Comparison of ENCODE assay signal across 8 mouse cellular contexts in the genomic region with DNA sequence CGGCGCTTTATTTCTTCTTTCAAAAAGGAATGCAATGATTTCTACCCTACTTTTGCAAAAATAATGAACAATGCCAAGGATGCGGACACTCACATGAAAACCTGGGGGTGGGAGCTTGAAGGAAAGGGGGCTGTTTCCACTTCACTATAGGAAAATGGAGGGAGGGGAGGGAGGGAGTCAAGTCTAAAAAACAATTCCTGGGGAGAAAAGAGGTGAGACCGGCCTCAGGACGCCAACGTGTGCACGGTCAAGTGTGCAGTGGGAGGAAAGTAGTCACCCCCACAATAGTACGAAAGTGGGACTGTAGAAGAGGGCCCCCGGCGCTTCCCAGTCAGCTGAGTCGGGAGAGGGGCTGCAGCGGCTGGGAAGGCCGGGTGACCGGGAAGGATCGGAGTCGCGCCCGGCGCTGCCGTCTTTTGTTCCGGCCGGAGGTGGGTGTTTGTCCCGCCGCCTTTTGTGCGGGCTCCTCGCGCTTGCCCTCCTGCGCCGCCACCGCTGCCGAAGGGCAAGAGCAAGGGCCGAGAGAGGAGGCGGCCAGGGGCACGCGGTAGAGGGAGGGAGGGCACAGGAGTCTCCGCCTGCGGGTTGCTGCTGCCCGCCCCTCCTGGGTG. TPM values are rescaled to one million over a fixed set of nuclear protein-coding genes. Genes with fewer than 3 reads are reported as not detected.
A peak's percentile ranks its signal among the peaks of the same experiment; 100 is the strongest.
DNase-seq lines count a peak whose midpoint lies in the region; ATAC-seq and TF ChIP-seq lines count a peak whose summit lies in the region.

No protein-coding gene starts in this region.

- TF ChIP-seq EP300 in liver, embryonic 14.5 days (IDR thresholded peaks at IDR 0.05; ENCODE audit: low read depth) = no peak

- no peak for ATAC-seq in cerebellum, adult (ENCODE audit: insufficient number of reproducible peaks, low FRiP score, low TSS enrichment)
- ATAC-seq in embryonic facial prominence, embryonic 15.5 days (ENCODE audit: insufficient number of reproducible peaks, low FRiP score, low TSS enrichment, low read depth) = no peak
- no peak for ATAC-seq in hindbrain, embryonic 14.5 days (ENCODE audit: low FRiP score)
- ATAC-seq in liver, embryonic 14.5 days (ENCODE audit: insufficient read depth) = no peak
- ATAC-seq in neural tube, embryonic 14.5 days (ENCODE audit: low read depth) = no peak

- no peaks in the 10 kb centered on the region for H3K9me3 ChIP-seq in ES-E14 (ENCODE audit: control insufficient read depth, insufficient read depth, low read depth, low read length)
- H3K9me3 ChIP-seq in embryonic facial prominence, embryonic 15.5 days (replicated peaks) = no peaks in the 10 kb centered on the region
- H3K9me3 ChIP-seq in hindbrain, embryonic 14.5 days (ENCODE audit: control insufficient read depth, low read length) = no peaks in the 10 kb centered on the region
- H3K9me3 ChIP-seq in liver, embryonic 14.5 days (ENCODE audit: control insufficient read depth, low read length) = no peaks in the 10 kb centered on the region
- no peaks in the 10 kb centered on the region for H3K9me3 ChIP-seq in neural tube, embryonic 14.5 days (ENCODE audit: control insufficient read depth, low read length)

- H3K27ac ChIP-seq in ES-E14 (ENCODE audit: insufficient read depth, low read depth, low read length, poor library complexity, severe bottlenecking) = no peak overlapping the region
- H3K27ac ChIP-seq in embryonic facial prominence, embryonic 15.5 days (replicated peaks) = peak overlapping the region; percentile 98
- H3K27ac ChIP-seq in hindbrain, embryonic 14.5 days = peak overlapping the region; percentile 99
- peak overlapping the region; percentile 73 for H3K27ac ChIP-seq in liver, embryonic 14.5 days
- H3K27ac ChIP-seq in neural tube, embryonic 14.5 days (ENCODE audit: low read depth, low read length) = peak overlapping the region; percentile 99

- peaks cover 0 to 2% of the 10 kb centered on the region in 2 experiments; a peak in 2 of 4 replicates for H3K4me1 ChIP-seq in ES-E14 (ENCODE audit: control insufficient read depth in 2 of 2, insufficient read depth in 2 of 2, low read length in 2 of 2, poor library complexity in 1 of 2)
- peaks cover 31% of the 10 kb centered on the region for H3K4me1 ChIP-seq in embryonic facial prominence, embryonic 15.5 days
- peaks cover 20% of the 10 kb centered on the region for H3K4me1 ChIP-seq in hindbrain, embryonic 14.5 days (replicated peaks; ENCODE audit: control insufficient read depth, insufficient read depth, low read length)
- peaks cover 4 to 15% of the 10 kb centered on the region in 2 experiments; a peak in 3 of 4 replicates for H3K4me1 ChIP-seq in liver, embryonic 14.5 days (replicated peaks; ENCODE audit: control insufficient read depth in 2 of 2, insufficient read depth in 2 of 2, low read length in 1 of 2)
- 0 out of 2 replicates have a peak, but pooled peaks cover 4% of the 10 kb centered on the region for H3K4me1 ChIP-seq in neural tube, embryonic 14.5 days (ENCODE audit: control insufficient read depth, insufficient read depth, low read length)

- TF ChIP-seq CTCF in liver, embryonic 14.5 days (IDR thresholded peaks at IDR 0.05; ENCODE audit: low read depth) = peak; percentile 27

- WGBS in embryonic facial prominence, embryonic 15.5 days = under 1% methylated on average over 38 of the region's 38 CpGs
- WGBS in hindbrain, embryonic 14.5 days = under 1% methylated on average over 38 of the region's 38 CpGs
- under 1% methylated on average over 38 of the region's 38 CpGs for WGBS in liver, embryonic 14.5 days (ENCODE audit: insufficient replicate concordance)
- under 1% methylated on average over 36 of the region's 38 CpGs for WGBS in neural tube, embryonic 14.5 days

- in situ Hi-C loops in ES-E14 (cut with MboI; ENCODE audit: low sequenced_read_pairs in 2 of 2, unreplicated experiment in 2 of 2) = no loop called here

- no peaks in the 10 kb centered on the region for H3K36me3 ChIP-seq in ES-E14 (ENCODE audit: control insufficient read depth, insufficient read depth, low read length, poor library complexity, severe bottlenecking)
- H3K36me3 ChIP-seq in embryonic facial prominence, embryonic 15.5 days = no peaks in the 10 kb centered on the region
- no peaks in the 10 kb centered on the region for H3K36me3 ChIP-seq in hindbrain, embryonic 14.5 days (replicated peaks; ENCODE audit: control insufficient read depth, insufficient read depth)
- H3K36me3 ChIP-seq in liver, embryonic 14.5 days (replicated peaks; ENCODE audit: control insufficient read depth, insufficient read depth, low read depth) = no peaks in the 10 kb centered on the region; the same call in 1 of the 2 replicates
- no peaks in the 10 kb centered on the region for H3K36me3 ChIP-seq in neural tube, embryonic 14.5 days (ENCODE audit: control insufficient read depth, insufficient read depth, low read length)

- H3K4me2 ChIP-seq in embryonic facial prominence, embryonic 15.5 days (replicated peaks) = peak overlapping the region; percentile 95
- H3K4me2 ChIP-seq in hindbrain, embryonic 14.5 days (replicated peaks) = peak overlapping the region; percentile 100
- peak overlapping the region; percentile 91 for H3K4me2 ChIP-seq in liver, embryonic 14.5 days (ENCODE audit: low read depth)
- peak overlapping the region; percentile 80 for H3K4me2 ChIP-seq in neural tube, embryonic 14.5 days (ENCODE audit: low read depth, low read length)

- DNase-seq in cerebellum, postnatal 10 days = peak; percentile 57 to 67
- no peak for DNase-seq in ES-E14 (ENCODE audit: low read depth, low spot score)
- DNase-seq in hindbrain, embryonic 14.5 days (ENCODE audit: low spot score) = no peak
- DNase-seq in liver, embryonic 14.5 days (ENCODE audit: low read depth in 3 of 3, low spot score in 3 of 3) = no peak
- DNase-seq in T-cell, adult 2 months (ENCODE audit: low spot score) = no peak

- no peaks in the 10 kb centered on the region for H3K27me3 ChIP-seq in embryonic facial prominence, embryonic 15.5 days
- no peaks in the 10 kb centered on the region for H3K27me3 ChIP-seq in hindbrain, embryonic 14.5 days (ENCODE audit: control insufficient read depth, insufficient read depth, low read length)
- H3K27me3 ChIP-seq in liver, embryonic 14.5 days (ENCODE audit: control insufficient read depth, insufficient read depth, low read length) = peaks cover 6% of the 10 kb centered on the region
- H3K27me3 ChIP-seq in neural tube, embryonic 14.5 days (ENCODE audit: control insufficient read depth, insufficient read depth, low read length) = no peaks in the 10 kb centered on the region

- H3K4me3 ChIP-seq in ES-E14 (ENCODE audit: insufficient read depth in 1 of 2, low read depth in 1 of 2, low read length in 2 of 2, poor library complexity in 1 of 2, severe bottlenecking in 1 of 2) = peak overlapping the region; percentile 54 to 65
- H3K4me3 ChIP-seq in embryonic facial prominence, embryonic 15.5 days (replicated peaks) = peak overlapping the region; percentile 56
- peak overlapping the region; percentile 87 for H3K4me3 ChIP-seq in hindbrain, embryonic 14.5 days (replicated peaks; ENCODE audit: low read length)
- H3K4me3 ChIP-seq in liver, embryonic 14.5 days (ENCODE audit: insufficient read depth in 1 of 2, low read depth in 2 of 2, low read length in 2 of 2) = peak overlapping the region; percentile 68 to 83
- peak overlapping the region; percentile 88 for H3K4me3 ChIP-seq in neural tube, embryonic 14.5 days (ENCODE audit: low read depth, low read length)

- H3K9ac ChIP-seq in ES-E14 (ENCODE audit: insufficient read depth, low read depth, low read length, poor library complexity, severe bottlenecking) = peak overlapping the region; percentile 50; the same call in 1 of the 2 replicates
- H3K9ac ChIP-seq in embryonic facial prominence, embryonic 15.5 days = peak overlapping the region; percentile 61
- H3K9ac ChIP-seq in hindbrain, embryonic 14.5 days = peak overlapping the region; percentile 98
- peak overlapping the region; percentile 70 for H3K9ac ChIP-seq in liver, embryonic 14.5 days (replicated peaks)
- peak overlapping the region; percentile 98 for H3K9ac ChIP-seq in neural tube, embryonic 14.5 days (replicated peaks; ENCODE audit: low read depth, low read length)

TF ChIP-seq in ES-E14, 5 proteins besides CTCF, POLR2A, EP300 and RAD21:
- TF ChIP-seq CHD2 (IDR thresholded peaks at IDR 0.05; ENCODE audit: low read depth, low read length) = no peak
- TF ChIP-seq HCFC1 (IDR thresholded peaks at IDR 0.05; ENCODE audit: borderline replicate concordance, insufficient read depth, low read length) = no peak
TF ChIP-seq in ES-E14: peak in this region for 0.

RNA-seq across cellular contexts. Expression of gene Bcl11a, which starts 1.0 kb away (rescaled TPM):
- 3.1 and 3.2 TPM in 2 replicates for total RNA-seq in ES-E14 (2012; rRNA removed)
- polyA plus RNA-seq in embryonic facial prominence, embryonic 15.5 days (2015; fragmentation: Nextera tagmentation; extraction: Ambion mirVana) = 41.7 and 43.0 TPM in 2 replicates
- 106 and 117 TPM in 2 replicates for polyA plus RNA-seq in hindbrain, embryonic 14.5 days (2014; fragmentation: Nextera tagmentation; extraction: Ambion mirVana)
- 10.9 and 13.0 TPM in 2 replicates for polyA plus RNA-seq in liver, embryonic 14.5 days (2012; rRNA removed)
- 29.4 and 33.0 TPM in 2 replicates for polyA plus RNA-seq in liver, embryonic 14.5 days (2014; fragmentation: Nextera tagmentation; extraction: Ambion mirVana)
- polyA plus RNA-seq in neural tube, embryonic 14.5 days (2014; fragmentation: Nextera tagmentation; extraction: Ambion mirVana) = 143 and 145 TPM in 2 replicates

RNA-seq across cellular contexts. Expression of gene A830031A19Rik, which starts 4.0 kb away (rescaled TPM):
- total RNA-seq in ES-E14 (2012; rRNA removed) = not detected in 2 replicates
- polyA plus RNA-seq in embryonic facial prominence, embryonic 15.5 days (2015; fragmentation: Nextera tagmentation; extraction: Ambion mirVana) = not detected in 2 replicates
- not detected in 2 replicates for polyA plus RNA-seq in hindbrain, embryonic 14.5 days (2014; fragmentation: Nextera tagmentation; extraction: Ambion mirVana)
- not detected in 2 replicates for polyA plus RNA-seq in liver, embryonic 14.5 days (2012; rRNA removed)
- not detected in 2 replicates for polyA plus RNA-seq in liver, embryonic 14.5 days (2014; fragmentation: Nextera tagmentation; extraction: Ambion mirVana)
- not detected in 2 replicates for polyA plus RNA-seq in neural tube, embryonic 14.5 days (2014; fragmentation: Nextera tagmentation; extraction: Ambion mirVana)

Comparison
In these comparisons a context has a peak if more than half of its experiments do, and no peak if none do; other contexts are left out.
1. DNase-seq: peak in cerebellum, postnatal 10 days (2 of 2); none in ES-E14 (single experiment), hindbrain, embryonic 14.5 days (single experiment), liver, embryonic 14.5 days (0 of 3) and T-cell, adult 2 months (single experiment).
2. Peak in every context shown above with its lines, with median percentiles within 50 percentile points of each other: H3K4me3 ChIP-seq, H3K9ac ChIP-seq and H3K4me2 ChIP-seq.